Mouse (Mus musculus) bone marrow, adult 2 months (tissue): Measurements from ENCODE around the gene Fam207a.

Source experiments
- CTCF ChIP-seq: fragments of 200-500 bp; IDR thresholded peaks from 2 replicates; pipeline ENCODE4 v1.5.1; 2011; ENCODE audit warnings: low read length, control low read depth; ENCODE audit not compliant: control insufficient read depth, insufficient read depth
- POLR2A ChIP-seq: fragments of 200-500 bp; IDR thresholded peaks from 2 replicates; pipeline ENCODE4 v1.6.1; 2011; ENCODE audit warnings: low read depth, mild to moderate bottlenecking, control low read depth, low read length, borderline replicate concordance; ENCODE audit not compliant: control insufficient read depth

DNA sequence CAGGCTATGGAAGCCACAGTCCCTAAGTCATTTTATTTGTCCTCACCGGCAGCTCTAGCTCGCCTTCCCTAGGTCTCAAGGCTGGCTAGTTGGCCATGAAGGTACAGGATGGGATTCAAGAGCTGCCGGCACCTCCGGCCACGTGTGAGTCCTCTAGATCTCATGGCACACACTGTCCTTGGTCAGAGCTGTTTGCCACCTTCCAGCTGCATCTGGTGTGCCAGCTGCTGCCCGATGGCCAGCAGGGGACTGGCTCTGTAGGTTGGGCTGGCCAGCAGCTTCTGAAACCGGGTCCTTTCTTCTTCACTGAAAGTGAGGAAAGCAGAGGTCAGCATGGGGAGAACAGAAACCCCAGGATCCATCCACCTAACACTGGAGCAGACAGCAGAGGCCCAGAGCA is 27.4 kb downstream of the Fam207a start:
- TF ChIP-seq POLR2A (no peak), CTCF (no peak)
